9 mouse cellular contexts compared by ENCODE assay signal in genomic region chr4:141244931-141245425, GRCm38 (mm10). TPM values are rescaled to one million over a fixed set of nuclear protein-coding genes. Genes with fewer than 3 reads are reported as not detected.
DNase-seq lines count a peak whose midpoint lies in the region; ATAC-seq and TF ChIP-seq lines count a peak whose summit lies in the region.
"Had no signal": no experiment of that assay in that cellular context is flagged by ENCODE, and none has a peak within 500 bp of the region (broad histone marks: within the 10 kb centered on the region; RNA-seq: fewer than 3 reads in every experiment).

No protein-coding gene starts in this region.

- no peak overlapping the region for H3K4me3 ChIP-seq in liver, adult 2 months (ENCODE audit: insufficient read depth, low read depth, low read length)
- H3K4me3 ChIP-seq in liver, embryonic 12.5 days: no peak overlapping the region
- peak overlapping the region; percentile 48 for H3K4me3 ChIP-seq in embryonic facial prominence, embryonic 10.5 days
- H3K4me3 ChIP-seq in lung, embryonic 14.5 days (ENCODE audit: low read depth, low read length): peak overlapping the region; percentile 43

- peak overlapping the region; percentile 4; the same call in 1 of the 2 replicates for H3K9ac ChIP-seq in liver, adult 2 months (ENCODE audit: low read depth, low read length)
- H3K9ac ChIP-seq in liver, embryonic 12.5 days: no peak overlapping the region
- H3K9ac ChIP-seq in lung, embryonic 14.5 days: peak overlapping the region; percentile 42

- ATAC-seq in liver, embryonic 12.5 days: no peak
- no peak for ATAC-seq in lung, embryonic 14.5 days (ENCODE audit: insufficient read depth)

- H3K36me3 ChIP-seq in liver, adult 2 months (ENCODE audit: control insufficient read depth, insufficient read depth, low read length): peaks cover 6% of the 10 kb centered on the region; the same call in 1 of the 2 replicates
- no peaks in the 10 kb centered on the region for H3K36me3 ChIP-seq in liver, embryonic 12.5 days
- 0 out of 2 replicates have a peak, but pooled peaks cover 6% of the 10 kb centered on the region for H3K36me3 ChIP-seq in embryonic facial prominence, embryonic 10.5 days (replicated peaks)
- 0 out of 2 replicates have a peak, but pooled peaks cover 5% of the 10 kb centered on the region for H3K36me3 ChIP-seq in lung, embryonic 14.5 days (ENCODE audit: insufficient read depth)

- peak overlapping the region; percentile 41; the same call in 1 of the 2 replicates for H3K27ac ChIP-seq in liver, adult 2 months (replicated peaks; ENCODE audit: insufficient read depth, low read depth, low read length)
- H3K27ac ChIP-seq in liver, embryonic 12.5 days: no peak overlapping the region
- H3K27ac ChIP-seq in embryonic facial prominence, embryonic 10.5 days (replicated peaks): peak overlapping the region; percentile 62
- H3K27ac ChIP-seq in lung, embryonic 14.5 days (ENCODE audit: low read depth): peak overlapping the region; percentile 82

- intact Hi-C loops in heart, postnatal 10 days (cut with DNase I): no loop called here

- H3K79me2 ChIP-seq in liver, adult 2 months (ENCODE audit: control insufficient read depth, insufficient read depth, low read length): peaks cover 10% of the 10 kb centered on the region; the same call in 1 of the 2 replicates

- H3K4me2 ChIP-seq in liver, embryonic 12.5 days: no peak overlapping the region
- H3K4me2 ChIP-seq in lung, embryonic 14.5 days: peak overlapping the region; percentile 78

- no peak for DNase-seq in liver, adult 2 months (ENCODE audit: extremely low read depth, low read depth, low spot score)
- DNase-seq in embryonic facial prominence, embryonic 10.5 days (ENCODE audit: low spot score): peak; percentile 55
- peak; percentile 46 to 80 for DNase-seq in heart, postnatal 10 days
- peak; percentile 47 to 82 for DNase-seq in kidney, postnatal 36 days
- DNase-seq in lung, embryonic 14.5 days: peak; percentile 81
- peak; percentile 52 to 54 for DNase-seq in right cerebral cortex, adult 2 months (ENCODE audit: low spot score in 2 of 2)
- DNase-seq in urinary bladder, postnatal 25 days (ENCODE audit: low spot score): no peak

- TF ChIP-seq POLR2A in liver, adult 2 months (IDR thresholded peaks at IDR 0.05; ENCODE audit: extremely low read depth, insufficient read depth, low read length): no peak

- no peaks in the 10 kb centered on the region for H3K9me3 ChIP-seq in liver, embryonic 12.5 days (replicated peaks)
- H3K9me3 ChIP-seq in embryonic facial prominence, embryonic 10.5 days: no peaks in the 10 kb centered on the region
- no peaks in the 10 kb centered on the region for H3K9me3 ChIP-seq in lung, embryonic 14.5 days (ENCODE audit: low read depth, low read length)

- TF ChIP-seq CTCF in liver, adult 2 months (IDR thresholded peaks at IDR 0.05; ENCODE audit: low read depth, low read length): no peak
- no peak for TF ChIP-seq CTCF in lung, embryonic 14.5 days (IDR thresholded peaks at IDR 0.05; ENCODE audit: low read depth)

- H3K4me1 ChIP-seq in liver, adult 2 months (ENCODE audit: control insufficient read depth, insufficient read depth, low read length): peaks cover 34% of the 10 kb centered on the region
- peaks cover 34% of the 10 kb centered on the region for H3K4me1 ChIP-seq in liver, embryonic 12.5 days
- peaks cover 81% of the 10 kb centered on the region for H3K4me1 ChIP-seq in embryonic facial prominence, embryonic 10.5 days
- peaks cover 57% of the 10 kb centered on the region for H3K4me1 ChIP-seq in lung, embryonic 14.5 days (ENCODE audit: insufficient read depth)

- 51% methylated on average over 9 of the region's 9 CpGs for WGBS in liver, adult 2 months
- 28% methylated on average over 9 of the region's 9 CpGs for WGBS in liver, embryonic 12.5 days (ENCODE audit: insufficient replicate concordance)
- WGBS in embryonic facial prominence, embryonic 10.5 days: 13% methylated on average over 9 of the region's 9 CpGs
- 10% methylated on average over 9 of the region's 9 CpGs for WGBS in lung, embryonic 14.5 days

- no peaks in the 10 kb centered on the region for H3K27me3 ChIP-seq in liver, adult 2 months (ENCODE audit: control insufficient read depth, insufficient read depth, low read length)
- H3K27me3 ChIP-seq in liver, embryonic 12.5 days (replicated peaks): peaks cover 100% of the 10 kb centered on the region
- peaks cover 100% of the 10 kb centered on the region for H3K27me3 ChIP-seq in embryonic facial prominence, embryonic 10.5 days (replicated peaks; ENCODE audit: low read depth, poor library complexity, severe bottlenecking)
- peaks cover 59% of the 10 kb centered on the region for H3K27me3 ChIP-seq in lung, embryonic 14.5 days (ENCODE audit: insufficient read depth, low read length)

RNA-seq across cellular contexts. Expression of gene Arhgef19, which starts 5.7 kb away (rescaled TPM):
- 14.4 and 25.8 TPM in 2 replicates for total RNA-seq in liver, adult 2 months (2014; rRNA removed)
- polyA plus RNA-seq in liver, adult 2 months (2012; rRNA removed): 34.3 and 64.4 TPM in 2 replicates
- polyA plus RNA-seq in liver, embryonic 12.5 days (2016; fragmentation: Nextera tagmentation; extraction: Ambion mirVana): 1.9 and 2.4 TPM in 2 replicates
- 6.1 and 8.7 TPM in 2 replicates for polyA plus RNA-seq in embryonic facial prominence, embryonic 10.5 days (2016; fragmentation: Nextera tagmentation; extraction: Ambion mirVana)
- total RNA-seq in heart, postnatal 10 days (2021): 10 to 100 TPM; 11.6 to 14.7 TPM
- polyA plus RNA-seq in lung, embryonic 14.5 days (2014; fragmentation: Nextera tagmentation; extraction: Ambion mirVana): 20.1 and 21.1 TPM in 2 replicates
- total RNA-seq: hematopoietic stem cell, adult 5-6 weeks had no signal

RNA-seq across cellular contexts. Expression of gene Rsg1, which starts 31.2 kb away (rescaled TPM):
- total RNA-seq in liver, adult 2 months (2014; rRNA removed): 0.40 and 0.55 TPM in 2 replicates
- polyA plus RNA-seq in liver, adult 2 months (2012; rRNA removed): 0.40 and 0.50 TPM in 2 replicates
- 3.3 and 3.5 TPM in 2 replicates for polyA plus RNA-seq in liver, embryonic 12.5 days (2016; fragmentation: Nextera tagmentation; extraction: Ambion mirVana)
- polyA plus RNA-seq in embryonic facial prominence, embryonic 10.5 days (2016; fragmentation: Nextera tagmentation; extraction: Ambion mirVana): 8.4 and 8.5 TPM in 2 replicates
- total RNA-seq in heart, postnatal 10 days (2021): 1 to 10 TPM; 1.0 to 1.2 TPM
- 5.3 and 6.3 TPM in 2 replicates for polyA plus RNA-seq in lung, embryonic 14.5 days (2014; fragmentation: Nextera tagmentation; extraction: Ambion mirVana)

RNA-seq across cellular contexts. Expression of gene Epha2, which starts 56.1 kb away (rescaled TPM):
- total RNA-seq in liver, adult 2 months (2014; rRNA removed): 7.7 and 9.3 TPM in 2 replicates
- polyA plus RNA-seq in liver, adult 2 months (2012; rRNA removed): 11.6 and 12.0 TPM in 2 replicates
- polyA plus RNA-seq in liver, embryonic 12.5 days (2016; fragmentation: Nextera tagmentation; extraction: Ambion mirVana): 2.1 TPM in 2 replicates
- polyA plus RNA-seq in embryonic facial prominence, embryonic 10.5 days (2016; fragmentation: Nextera tagmentation; extraction: Ambion mirVana): 2.4 and 3.0 TPM in 2 replicates
- total RNA-seq in heart, postnatal 10 days (2021): 1 to 10 TPM; 8.1 TPM
- polyA plus RNA-seq in lung, embryonic 14.5 days (2014; fragmentation: Nextera tagmentation; extraction: Ambion mirVana): 6.9 and 7.6 TPM in 2 replicates
- total RNA-seq: hematopoietic stem cell, adult 5-6 weeks had no signal

Comparison
In these comparisons a context has a peak if more than half of its experiments do, and no peak if none do; other contexts are left out.
1. DNase-seq: peak in embryonic facial prominence, embryonic 10.5 days (single experiment), heart, postnatal 10 days (2 of 2), kidney, postnatal 36 days (2 of 2), lung, embryonic 14.5 days (single experiment) and right cerebral cortex, adult 2 months (2 of 2); none in liver, adult 2 months (single experiment) and urinary bladder, postnatal 25 days (single experiment).
2. H3K4me3 ChIP-seq: peak in embryonic facial prominence, embryonic 10.5 days (single experiment) and lung, embryonic 14.5 days (single experiment); none in liver, adult 2 months (single experiment) and liver, embryonic 12.5 days (single experiment).